Mouse (Mus musculus) layer of hippocampus, postnatal 36 days (tissue): ENCODE data around the gene Itk. TPM values are rescaled to one million over a fixed set of nuclear protein-coding genes. Genes with fewer than 3 reads are reported as not detected.

ENCODE experiments used
- total RNA-seq, 2 experiments: library from RNA; stranded (reverse); gene quantifications; 2 replicates each; pipeline ENCODE4 v1.2.3; 2021

Gene Itk
- total RNA-seq, 2 experiments from 2014 or later, result 0.18 to 0.27 TPM

Other genes starting within 250 kb of the Itk start
- 1 to 10 TPM; 2.3 to 2.7 TPM for gene Nipal4, start 223.0 kb downstream of the Itk start, total RNA-seq
- 1 to 10 TPM in 1 of 2 experiments, under 1 TPM in 1; 0.92 to 1.3 TPM for gene Fndc9, start 154.0 kb downstream of the Itk start, total RNA-seq
- 100 to 1,000 TPM; 491 to 500 TPM for gene Cyfip2, start 76.7 kb downstream of the Itk start, total RNA-seq
- gene Fam71b, start 7.0 kb upstream of the Itk start, total RNA-seq, result not detected
- gene Med7, start 47.4 kb upstream of the Itk start, total RNA-seq, result 10 to 100 TPM; 31.4 to 35.3 TPM
- 1 to 10 TPM; 1.7 to 2.0 TPM for gene Havcr2, start 65.4 kb upstream of the Itk start, total RNA-seq
- not detected for gene Gm12169, start 134.7 kb upstream of the Itk start, total RNA-seq
- not detected for gene BC053393, start 182.0 kb upstream of the Itk start, total RNA-seq
- gene Dppa1, start 239.7 kb upstream of the Itk start, total RNA-seq, result not detected